Mouse (Mus musculus): ENCODE data around the gene Zfp865.
"Not testable (repeated sequence)": the region's sequence is repeated elsewhere in the genome, so short reads cannot be mapped to it uniquely, and the experiment has no call there.

Gene Zfp865

GRCm38 (mm10) chr7:5020000-5020681 is at the start of gene Zfp865, which contains the start of gene Ccdc106:
Gene Zfp865 (plus strand): TSS chr7:5020376.
Gene Ccdc106 (plus strand): TSS chr7:5020553.
- peak; percentile 99 to 100 for DNase-seq

- DNase-seq = no peak
Observed at GRCm38 (mm10) chr7:4971068-4971467, 49.1 kb upstream of the Zfp865 start, which contains the start of gene Sbk3. Gene Sbk3 (minus strand): TSS chr7:4971168.

DNA sequence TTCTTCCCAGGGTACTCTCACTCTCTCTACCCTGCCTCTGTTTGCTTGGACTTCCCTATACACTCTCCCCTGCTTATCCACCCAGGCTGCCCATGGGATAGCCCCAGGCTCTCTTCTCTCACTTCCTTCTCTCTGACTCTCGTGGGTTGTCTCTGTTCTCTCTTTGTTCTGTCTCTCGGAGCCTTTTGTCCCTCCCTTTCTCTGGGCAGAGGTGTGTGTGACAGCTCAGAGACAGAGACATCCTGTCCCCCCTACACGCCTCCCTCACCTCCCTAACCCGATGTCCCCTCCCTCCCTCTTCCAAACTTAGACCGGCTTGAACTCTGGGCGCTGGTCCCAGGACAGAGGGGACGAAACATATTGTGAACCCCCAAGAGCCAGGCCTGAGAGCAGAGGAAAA is 48.5 kb upstream of the Zfp865 start:
- no peak for DNase-seq

DNA sequence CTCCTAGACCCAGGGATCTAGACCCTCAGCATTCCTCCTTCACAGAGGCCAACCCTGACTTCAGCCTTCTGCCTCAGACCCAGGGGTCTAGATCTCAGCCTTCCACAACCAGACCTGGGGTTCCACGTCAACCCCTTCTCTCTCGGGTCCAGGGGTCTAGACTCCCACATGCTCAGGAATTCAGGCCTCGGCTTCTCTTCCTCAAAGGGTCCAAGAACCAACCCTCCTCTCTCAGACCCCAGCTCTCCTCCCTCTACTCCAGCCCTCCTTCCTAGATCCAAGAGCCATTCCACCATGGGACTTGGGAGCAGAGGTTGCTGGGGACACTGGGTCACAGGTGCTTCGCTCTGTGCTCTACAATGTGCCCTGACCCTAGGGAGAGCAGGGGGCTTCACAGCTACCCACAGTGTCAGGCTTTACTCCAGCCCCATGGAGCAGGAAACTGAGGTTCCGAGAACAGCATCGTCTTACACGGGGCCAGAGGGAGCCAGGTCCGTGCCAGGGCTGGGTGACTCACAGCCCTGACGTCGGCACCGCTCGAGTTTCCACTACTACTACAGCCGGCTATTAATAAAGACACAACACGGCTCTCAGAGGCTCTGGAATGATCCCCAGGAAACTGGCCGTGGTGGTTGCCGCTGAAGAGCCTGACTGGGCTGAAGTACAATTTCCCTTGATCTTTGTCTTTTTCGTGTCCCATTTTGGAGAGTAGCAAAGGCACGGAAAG is 47.7 kb upstream of the Zfp865 start:
- DNase-seq = peak; percentile 13 to 17

- peak in 1 of 2 experiments; percentile 12 for DNase-seq
Observed at GRCm38 (mm10) chr7:4975455-4975854, 44.7 kb upstream of the Zfp865 start.

DNA sequence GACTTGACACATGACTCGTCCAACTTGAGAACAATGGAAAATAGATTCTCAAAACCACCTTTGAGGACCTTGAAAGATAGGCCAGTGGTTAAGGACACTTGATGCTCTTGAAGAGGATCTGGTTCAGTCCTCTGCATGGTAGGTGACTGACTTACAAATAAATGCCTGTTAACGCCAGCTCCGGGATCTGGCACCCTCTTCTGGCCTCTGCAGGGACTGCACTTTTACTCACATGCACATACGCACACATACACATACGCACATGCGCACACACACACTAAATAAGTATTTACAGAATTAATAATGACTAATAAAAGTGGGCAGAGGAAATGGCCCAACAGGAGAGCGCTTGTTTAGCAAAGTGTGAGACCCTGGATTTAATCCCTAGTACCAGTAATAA is 43.3 kb upstream of the Zfp865 start:
- no peak for DNase-seq

- DNase-seq = no peak
Observed at GRCm38 (mm10) chr7:4988250-4988649, 31.9 kb upstream of the Zfp865 start.

GRCm38 (mm10) chr7:4993347-4993998 is 26.7 kb upstream of the Zfp865 start:
- no peak for DNase-seq

DNA sequence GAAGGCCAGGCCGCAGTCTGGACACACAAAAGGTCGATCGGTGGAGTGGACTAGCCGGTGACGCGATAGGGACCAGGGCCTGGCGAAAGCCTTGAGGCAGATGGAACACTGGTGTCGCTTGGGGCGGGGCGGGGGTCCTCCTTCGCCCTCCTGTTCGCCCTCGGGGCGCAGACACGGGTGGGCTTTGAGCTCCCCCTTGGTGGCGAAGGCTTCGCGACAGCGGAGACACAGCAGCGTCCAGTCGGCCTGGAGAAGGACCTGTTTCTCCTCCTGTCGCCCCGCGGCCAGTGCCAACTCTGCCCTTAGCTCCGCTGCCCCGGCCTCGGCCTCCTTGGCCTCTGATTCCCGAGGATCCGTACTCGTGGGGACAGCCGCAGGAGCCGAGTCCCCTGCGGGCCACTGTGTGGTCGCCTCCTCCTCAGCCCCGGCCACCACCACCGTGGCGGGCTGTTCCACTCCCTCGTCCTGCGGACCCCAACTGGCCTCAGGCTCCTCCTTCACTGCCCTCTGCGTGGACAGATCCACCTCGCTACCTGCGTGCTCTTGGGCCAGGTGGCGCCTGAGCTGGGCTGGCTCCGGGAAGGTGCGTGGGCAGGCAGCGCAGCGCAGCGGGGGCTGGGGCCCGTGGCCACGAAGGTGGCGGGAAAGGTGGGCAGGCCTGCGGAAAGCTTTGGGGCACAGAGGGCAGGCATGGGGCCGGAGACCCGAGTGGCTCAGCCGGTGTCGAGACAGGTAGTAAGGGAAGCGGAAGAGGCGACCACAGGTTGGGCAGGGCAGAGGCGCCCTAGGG is 26.0 kb upstream of the Zfp865 start:
- DNase-seq = peak in 1 of 2 experiments; percentile 41

DNA sequence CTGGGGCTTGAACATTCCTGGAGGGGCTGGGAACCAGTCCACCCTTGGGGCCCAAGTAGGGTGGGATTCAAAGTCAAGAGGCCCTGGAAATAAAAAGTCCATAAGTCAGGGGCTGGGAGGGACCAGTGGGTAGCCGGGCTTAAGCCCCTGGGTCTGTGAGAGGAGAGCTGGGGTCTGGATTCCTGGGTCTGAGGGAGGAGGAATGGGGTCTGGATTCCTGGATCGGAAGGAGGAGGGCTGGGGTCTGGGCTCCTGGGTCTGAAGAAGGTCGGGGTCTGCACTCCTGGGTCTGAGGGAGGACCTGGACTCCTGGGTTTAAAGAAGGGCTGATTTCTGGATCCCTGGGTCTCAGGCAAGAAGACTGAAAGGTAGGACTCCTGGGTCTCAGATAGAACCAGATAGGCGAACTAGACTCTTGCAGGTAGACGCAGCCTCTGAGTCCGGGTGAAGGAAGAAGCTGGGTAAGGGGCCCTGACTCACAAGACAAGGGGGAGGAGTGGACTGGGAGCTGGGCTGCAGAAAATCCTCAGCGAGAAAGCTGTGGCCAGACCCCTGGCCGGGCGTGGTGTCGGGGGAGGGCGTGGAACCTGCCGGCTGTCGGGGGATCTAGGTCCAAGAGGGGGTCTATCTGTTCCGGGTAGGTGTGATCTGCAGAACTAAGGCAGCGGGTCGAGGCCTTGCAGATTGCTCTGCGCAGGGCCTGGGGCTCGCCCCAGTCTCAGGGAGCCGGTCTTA is 24.7 kb upstream of the Zfp865 start:
- DNase-seq = no peak

GRCm38 (mm10) chr7:4996003-4996895 is 23.9 kb upstream of the Zfp865 start, which contains the start of gene Zfp579:
Gene Zfp579 (minus strand): TSS chr7:4996158.
- peak; percentile 93 to 95 for DNase-seq

DNA sequence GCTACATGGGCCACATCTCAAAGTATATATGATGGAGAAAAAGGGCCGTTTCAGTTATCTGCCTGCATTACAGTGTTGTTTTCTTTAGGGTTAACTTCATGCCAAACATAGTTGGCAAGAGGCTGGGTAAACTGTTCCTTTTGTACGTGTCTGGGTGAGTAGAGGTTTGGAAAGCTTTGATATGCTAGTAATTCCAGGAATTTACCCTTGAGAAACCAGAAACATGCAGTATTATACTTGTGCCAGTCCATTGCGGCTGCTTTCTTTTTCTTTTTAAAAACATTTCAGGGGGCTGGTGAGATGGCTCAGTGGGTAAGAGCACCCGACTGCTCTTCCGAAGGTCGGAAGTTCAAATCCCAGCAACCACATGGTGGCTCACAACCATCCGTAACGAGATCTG is 23.2 kb upstream of the Zfp865 start:
- no peak for DNase-seq

GRCm38 (mm10) chr7:4999876-5000275 is 20.3 kb upstream of the Zfp865 start:
- DNase-seq = peak; percentile 43 to 45

DNA sequence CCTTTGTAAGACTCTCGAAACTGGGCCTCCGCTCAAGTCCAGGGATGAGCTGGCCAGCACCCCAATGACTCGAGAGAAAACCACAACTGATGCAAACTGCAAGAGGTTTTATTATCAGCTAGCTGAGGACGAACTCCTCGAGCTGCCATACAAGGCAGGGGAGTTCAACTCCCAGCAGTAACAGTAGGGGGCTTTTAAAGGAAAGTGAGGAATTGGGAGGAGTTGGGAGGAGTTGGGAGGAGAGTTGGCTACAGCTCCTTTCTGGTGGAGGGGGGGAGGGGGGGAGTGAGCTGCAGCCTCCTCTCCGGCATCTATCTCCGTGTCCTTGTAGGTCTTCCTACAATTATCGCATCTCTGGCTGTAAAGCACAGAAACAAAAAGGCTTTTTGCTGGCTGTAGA is 17.3 kb upstream of the Zfp865 start:
- DNase-seq = not testable (repeated sequence)

DNA sequence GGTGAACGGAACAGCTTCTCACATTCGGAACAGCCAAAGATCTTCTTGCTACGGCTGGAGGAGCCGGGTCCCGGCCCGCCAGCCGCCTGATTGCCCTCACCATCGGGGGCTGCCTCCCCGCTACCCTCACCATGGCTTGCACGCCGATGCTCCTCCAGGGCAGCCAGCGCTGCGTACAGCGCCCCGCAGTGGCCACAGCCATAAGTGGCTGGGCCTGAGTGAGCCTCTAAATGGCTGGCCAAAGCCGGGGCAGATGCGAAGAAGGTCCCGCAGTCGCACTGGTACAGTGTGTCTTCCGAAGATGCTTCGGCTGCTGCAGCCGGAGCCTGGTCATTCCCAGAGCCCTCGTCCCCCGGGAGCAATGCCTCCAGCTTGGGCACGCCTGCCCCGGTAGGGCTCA is 11.9 kb upstream of the Zfp865 start:
- no peak for DNase-seq

DNA sequence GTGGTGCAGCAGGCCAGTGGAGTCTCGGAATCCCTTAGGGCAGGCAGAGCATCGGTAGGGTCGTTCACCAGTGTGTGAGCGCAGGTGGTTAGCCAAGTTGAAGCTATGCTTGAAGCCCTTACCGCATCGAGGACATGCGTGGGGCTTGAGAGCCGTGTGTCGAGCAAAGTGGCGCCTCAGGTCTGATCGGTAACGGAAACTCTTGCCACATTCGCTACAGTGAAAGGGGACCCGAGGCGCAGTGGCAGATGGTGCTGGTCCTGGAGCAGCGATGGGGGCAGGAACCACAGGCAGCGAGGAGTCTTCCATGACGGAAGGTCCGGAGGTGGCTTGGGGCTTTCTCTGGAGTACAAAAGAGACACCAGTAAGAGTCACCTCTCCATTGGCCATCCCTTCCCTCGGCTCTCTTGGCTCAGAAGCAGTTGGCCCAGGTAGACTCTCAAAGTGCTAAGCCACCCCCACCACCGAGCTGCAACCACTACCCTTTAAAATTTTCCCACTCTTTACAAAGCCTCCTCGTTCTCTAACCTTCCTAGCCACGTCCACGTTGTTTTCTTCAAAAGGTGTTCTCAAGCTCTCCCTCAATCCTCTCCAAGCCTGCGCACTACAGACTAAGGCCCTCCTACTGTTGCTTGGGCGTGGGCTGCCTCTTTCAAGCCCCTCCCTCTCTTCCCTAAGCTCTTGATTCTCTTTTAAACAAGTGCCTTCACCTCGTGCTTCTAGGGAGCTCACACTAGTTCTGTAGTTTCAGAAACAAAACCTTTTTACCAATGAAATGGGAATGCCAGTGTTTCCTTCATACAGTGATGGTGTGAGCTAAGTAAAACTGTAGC is 7.3 kb upstream of the Zfp865 start:
- no peak for DNase-seq

DNA sequence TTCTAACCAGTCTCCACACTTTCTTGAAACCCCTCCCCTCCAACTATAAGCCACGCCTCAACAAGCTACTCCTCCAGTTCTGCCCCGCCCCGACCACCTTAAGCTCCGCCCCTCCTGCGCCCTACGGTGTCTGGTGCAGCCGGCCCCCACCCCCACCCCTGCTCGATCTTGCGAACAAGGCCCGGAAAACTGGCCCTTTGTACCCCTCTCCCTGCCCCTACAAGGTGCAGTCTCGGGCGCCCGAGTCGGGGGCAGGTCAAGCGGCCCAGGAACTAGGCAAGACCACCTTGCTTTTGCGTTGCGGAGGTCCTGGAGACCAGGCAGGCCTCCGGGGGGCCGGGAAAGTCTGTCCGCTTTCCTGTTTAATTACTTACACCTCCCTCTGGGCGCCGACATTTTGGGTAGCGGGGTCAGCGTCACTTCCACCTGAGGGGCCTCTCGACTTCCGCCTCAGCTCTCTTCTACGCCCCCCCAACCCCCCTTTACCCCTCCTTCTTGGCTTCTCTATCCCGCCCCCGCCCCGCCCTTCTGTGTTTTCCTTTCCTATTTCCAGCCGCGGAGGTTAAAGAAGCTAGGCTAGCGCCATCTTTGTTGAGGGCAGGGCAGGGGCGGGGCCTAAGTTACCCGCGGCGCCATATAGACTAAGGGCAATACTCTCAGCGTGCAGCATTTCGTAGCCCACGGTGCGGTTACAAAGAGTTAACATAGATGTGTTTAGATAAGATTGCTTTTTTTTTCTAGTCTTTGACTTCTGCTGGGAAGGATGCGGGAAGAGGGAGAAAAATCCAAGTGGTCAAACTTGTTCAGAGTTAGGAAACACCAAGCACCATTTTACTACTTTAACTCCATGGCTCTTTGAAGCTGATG is 5.7 kb upstream of the Zfp865 start, which contains the start of the genes Zfp524 and Fiz1:
Zfp524 (plus strand) TSS at position 165 of the 867 bp plus-strand sequence.
Fiz1 (minus strand) TSS at position 447 of the 867 bp plus-strand sequence.
- peak; percentile 97 to 98 for DNase-seq

DNA sequence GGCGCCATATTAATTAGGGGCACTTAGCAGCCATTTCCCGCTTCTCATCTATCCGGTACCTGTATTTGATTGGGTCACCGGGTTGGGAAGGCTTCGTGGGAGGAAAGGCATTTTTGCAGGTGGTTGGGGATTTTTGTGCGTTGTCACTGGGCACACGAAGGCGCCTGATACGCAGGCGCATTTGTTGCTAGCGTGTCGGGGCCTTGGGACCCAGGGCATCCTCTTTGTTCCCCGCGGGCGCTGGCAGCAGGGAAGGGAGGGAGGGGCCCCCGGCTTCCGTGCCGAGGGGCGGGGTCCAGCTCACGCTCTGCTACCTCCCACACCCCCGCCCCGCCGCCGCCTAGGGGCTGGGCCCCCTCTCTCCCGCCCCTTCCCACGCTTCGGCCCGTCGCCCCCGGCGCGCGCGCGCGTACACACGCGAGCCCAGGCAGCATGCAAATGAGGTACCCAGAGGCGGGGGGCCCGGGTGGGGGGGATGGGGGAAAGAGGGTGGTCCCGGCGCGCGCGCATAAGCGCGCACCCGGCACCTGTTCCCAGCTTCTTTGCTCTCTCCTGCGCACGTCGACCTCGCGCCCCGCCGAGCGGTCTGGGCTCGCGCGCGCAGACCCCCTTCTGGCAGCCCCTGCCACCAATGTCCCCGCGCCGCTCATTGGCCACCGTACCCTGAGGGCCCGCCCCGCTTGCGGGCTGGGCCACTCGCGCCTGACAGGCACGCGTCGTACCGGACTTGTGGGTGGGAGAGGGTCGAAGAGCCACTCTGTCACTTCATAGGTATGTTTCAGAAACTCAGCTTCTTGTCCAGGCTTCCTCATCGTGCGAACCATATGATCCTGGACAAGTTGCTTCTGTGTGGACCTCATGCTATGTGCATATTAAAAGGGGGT is 4.8 kb upstream of the Zfp865 start, which contains the start of gene Gm44973:
Gm44973 (plus strand) TSS at position 379 of the 884 bp plus-strand sequence.
- peak; percentile 96 to 98 for DNase-seq
